Mouse (Mus musculus) ES-CJ7 (cell line): ENCODE measurements around the gene Itgb5.

ENCODE experiments used
- DNase-seq: peaks from one replicate; pipeline ENCODE4 v3.0.0; 2011; ENCODE audit warnings: low read depth, low spot score

Itgb5 gene

DNA sequence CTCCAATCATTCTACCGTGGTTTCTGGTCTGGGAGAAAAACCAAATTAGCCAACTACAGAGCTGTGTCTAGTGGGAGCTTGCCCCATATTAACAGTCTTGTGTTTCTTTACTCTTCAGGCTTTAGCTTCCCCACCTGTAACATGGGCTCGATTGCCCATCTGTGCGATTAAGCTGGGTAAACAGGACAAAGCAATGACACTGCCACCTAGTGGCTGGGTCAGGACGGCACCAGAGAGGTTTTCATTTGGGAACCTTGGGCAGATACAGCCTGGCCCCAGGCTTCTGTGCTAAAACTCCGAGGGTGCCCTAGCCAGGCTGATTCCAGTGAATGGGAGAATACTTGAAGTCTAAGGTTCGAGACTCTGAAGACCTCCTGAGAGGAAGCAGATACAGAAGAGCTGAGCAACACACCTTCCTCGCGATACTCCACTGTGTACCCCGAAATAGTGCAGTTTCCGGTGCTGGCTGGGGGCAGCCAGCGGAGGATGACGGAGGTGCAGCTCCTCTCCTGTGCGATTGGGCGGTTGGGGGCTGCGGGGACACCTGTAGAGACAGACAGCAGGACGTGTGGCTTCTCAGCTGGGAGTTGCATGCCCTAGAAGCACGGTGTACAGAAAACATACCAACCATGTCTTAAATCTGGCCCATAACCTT lies 159.0 kb downstream of the Itgb5 start:
- DNase-seq = peak; percentile 74

DNA sequence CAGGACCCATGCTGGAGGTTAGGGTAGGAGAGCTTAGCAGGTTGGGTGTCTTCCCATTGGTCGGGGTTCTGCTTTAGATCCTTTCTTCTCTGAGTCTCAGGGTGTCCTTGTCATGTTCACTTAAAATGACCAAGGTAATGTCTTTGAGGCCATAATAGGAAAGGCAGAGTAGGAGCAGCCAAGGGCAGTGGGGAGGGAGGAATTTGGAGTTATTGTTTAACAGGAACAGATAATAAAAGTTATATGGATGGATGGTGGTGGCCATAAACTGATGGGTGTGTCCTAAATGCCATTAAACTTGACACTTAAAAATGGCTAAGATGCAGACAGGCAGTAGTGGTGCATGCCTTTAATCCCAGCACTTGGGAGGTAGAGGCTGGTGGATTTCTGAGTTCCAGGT lies 159.6 kb downstream of the Itgb5 start:
- DNase-seq = no peak

DNA sequence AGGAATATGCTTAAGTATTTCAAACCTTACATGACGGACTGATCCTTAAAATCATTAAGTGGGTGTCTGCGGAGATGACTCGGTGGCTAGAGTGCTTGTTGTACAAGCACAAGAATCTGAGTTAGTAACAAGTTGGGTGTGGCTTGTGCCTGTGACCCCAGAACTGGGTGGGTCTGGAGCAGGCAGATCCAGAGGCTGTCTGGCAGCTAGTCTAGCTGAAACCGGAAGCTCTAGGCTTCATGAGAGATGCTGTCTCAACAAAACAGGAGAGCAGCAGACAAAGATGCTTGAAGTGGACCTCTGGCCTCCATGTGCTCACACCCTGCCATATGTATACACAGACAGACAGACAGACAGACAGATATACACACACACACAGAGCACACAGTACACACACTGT lies 161.2 kb downstream of the Itgb5 start:
- peak; percentile 49 for DNase-seq

DNA sequence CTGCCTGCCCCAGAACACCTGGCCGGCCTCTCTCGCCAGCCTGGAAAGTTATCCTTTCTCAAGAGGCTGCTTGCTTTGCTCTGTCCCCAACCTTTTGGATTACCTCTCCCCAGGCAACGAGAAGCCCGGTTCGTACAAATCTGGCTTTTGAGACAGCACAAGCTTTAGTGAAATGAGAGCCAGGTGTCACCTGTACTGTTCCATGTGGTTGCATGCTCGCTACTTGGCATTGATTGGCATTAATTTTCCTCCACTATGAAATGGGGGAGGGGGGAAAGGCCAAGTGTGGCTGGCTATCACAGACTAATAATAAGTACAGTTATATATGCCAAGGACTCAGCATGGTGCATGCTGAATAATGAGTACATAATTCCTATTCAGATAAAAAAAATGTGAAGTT lies 164.9 kb downstream of the Itgb5 start:
- no peak for DNase-seq

DNA sequence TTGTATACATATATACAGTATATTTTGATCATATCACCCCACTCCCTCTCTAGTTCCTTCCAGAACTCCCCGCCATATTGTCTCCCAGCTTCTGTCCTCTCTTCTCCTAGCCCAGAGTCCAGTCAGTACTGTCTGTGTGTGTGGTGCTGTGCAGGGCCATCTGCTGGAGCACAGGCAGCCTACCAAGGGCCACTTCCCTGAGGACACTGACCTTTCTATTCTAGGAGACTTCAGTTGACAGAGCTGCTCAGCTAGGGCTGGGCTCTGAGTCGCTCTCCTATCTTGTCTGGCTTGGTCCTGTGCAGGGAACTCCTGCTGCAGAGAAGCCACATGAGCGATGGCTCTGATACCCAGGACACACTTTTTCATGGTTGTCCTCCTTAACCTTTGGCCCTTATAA lies 166.0 kb downstream of the Itgb5 start:
- no peak for DNase-seq

DNA sequence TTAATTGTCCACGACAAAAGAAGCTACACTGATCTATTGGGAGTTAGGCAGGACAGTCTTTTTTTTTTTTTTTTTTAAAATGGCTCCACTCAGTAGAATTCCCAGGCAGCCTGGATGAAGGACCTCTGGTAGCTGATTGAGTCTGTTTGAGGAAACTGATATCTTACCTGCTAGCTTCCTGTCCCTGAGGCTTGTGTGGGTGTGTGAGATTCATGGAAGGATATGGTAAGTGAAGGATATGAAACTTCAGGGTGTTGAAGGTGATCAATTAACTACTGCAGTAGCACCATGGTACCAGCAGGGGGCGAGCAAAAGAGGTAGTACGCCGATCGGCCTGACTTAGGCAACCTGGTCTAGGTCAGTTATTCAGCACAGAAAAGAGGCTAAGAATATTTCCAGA lies 166.6 kb downstream of the Itgb5 start:
- peak; percentile 73 for DNase-seq

DNA sequence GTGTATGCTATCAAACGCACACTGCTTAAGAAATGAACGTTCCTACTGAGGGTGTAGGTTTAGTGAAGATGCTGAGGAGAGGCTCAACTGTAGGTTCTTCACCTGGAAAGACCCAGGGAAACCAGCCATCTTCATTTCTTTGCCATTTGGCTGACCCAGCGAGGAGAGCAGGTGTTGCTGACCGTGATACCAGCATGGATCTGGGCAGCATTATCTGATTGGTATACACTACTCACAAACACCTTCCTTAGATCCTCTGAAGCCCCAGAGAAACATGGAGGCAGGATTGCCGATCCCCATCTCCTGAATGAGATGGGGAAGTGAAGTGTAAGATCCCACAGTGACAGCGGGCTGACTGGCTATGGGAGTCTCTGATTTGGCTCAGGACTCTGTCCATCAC lies 168.5 kb downstream of the Itgb5 start:
- DNase-seq = no peak
